Mouse (Mus musculus) bone marrow macrophage, adult 2 months (primary cell): ENCODE data around the gene Agrp. TPM values are rescaled to one million over a fixed set of nuclear protein-coding genes. Genes with fewer than 3 reads are reported as not detected.
"Not testable (repeated sequence)": the region's sequence is repeated elsewhere in the genome, so short reads cannot be mapped to it uniquely, and the experiment has no call there.

Source experiments
- H3K27ac ChIP-seq: 2 replicates; pipeline ENCODE4 v1.5.1; 2012; ENCODE audit warnings: low read depth, low read length; ENCODE audit not compliant: insufficient read depth
- H3K4me1 ChIP-seq: 2 replicates; pipeline ENCODE4 v1.6.1; 2012; ENCODE audit warnings: low read length; ENCODE audit not compliant: control insufficient read depth, insufficient read depth
- H3K4me3 ChIP-seq: 2 replicates; pipeline ENCODE4 v1.5.1; 2012; ENCODE audit warnings: mild to moderate bottlenecking, low read length, moderate library complexity; ENCODE audit not compliant: insufficient read depth
- CTCF ChIP-seq: IDR thresholded peaks from 2 replicates; pipeline ENCODE4 v1.5.1; 2012; ENCODE audit warnings: low read depth, mild to moderate bottlenecking, low read length, moderate library complexity
- POLR2A ChIP-seq: IDR thresholded peaks from 2 replicates; pipeline ENCODE4 v1.6.1; 2012; ENCODE audit warnings: mild to moderate bottlenecking, low read depth, low read length, borderline replicate concordance
- polyA plus RNA-seq: library from polyadenylated mRNA; stranded (reverse); fragments of >200 nt; gene quantifications from 2 replicates; pipeline ENCODE4 v1.2.4, GENCODE M21; 2012; ENCODE audit not compliant: missing spikeins, insufficient read depth, insufficient read length

Agrp gene
- polyA plus RNA-seq, 1 experiment, result not detected

DNA sequence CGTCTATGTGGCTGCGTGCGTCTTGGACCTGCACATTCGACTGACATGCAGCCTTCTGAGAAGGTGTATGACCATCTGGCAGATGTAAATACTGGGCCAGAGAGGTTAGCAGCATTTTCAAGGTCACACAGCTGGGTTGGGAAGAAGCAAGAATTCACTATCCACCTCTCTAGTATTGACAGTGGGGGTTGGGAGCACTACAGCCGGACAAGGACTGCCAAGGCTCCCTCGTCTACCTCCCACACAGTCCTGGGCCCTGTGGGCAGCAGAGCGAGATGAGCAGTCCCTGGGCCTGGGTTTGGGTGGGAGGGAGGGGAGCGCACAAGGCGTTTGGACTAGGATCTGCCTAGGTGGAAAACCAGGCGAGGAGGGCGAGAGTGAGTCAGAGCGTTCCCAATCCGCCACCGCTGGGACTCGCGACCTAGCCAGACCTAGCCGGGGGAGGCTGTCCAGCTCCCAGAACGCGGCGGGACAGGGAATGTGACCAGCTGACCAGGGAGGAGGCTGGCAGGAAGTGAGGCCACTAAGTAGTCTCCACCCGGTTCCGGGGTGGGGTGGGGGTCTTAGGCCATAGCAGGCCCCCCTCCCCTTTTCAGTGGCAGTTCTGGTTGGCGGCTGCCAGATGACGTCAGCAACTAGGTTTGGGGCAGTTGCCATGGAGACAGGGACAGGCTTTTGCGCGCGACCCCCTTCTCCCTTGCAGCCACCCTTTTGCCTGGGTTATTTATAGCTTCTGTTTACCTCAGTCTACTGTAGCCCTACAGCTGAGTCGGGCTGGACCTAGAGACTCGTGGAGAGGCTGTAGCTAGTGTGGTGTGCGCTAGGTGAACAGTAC is 30.8 kb downstream of the Agrp start:
- peak overlapping the region; percentile 82 for H3K4me3 ChIP-seq
- peak overlapping the region; percentile 10; the same call in 1 of the 2 replicates for H3K27ac ChIP-seq
- peaks cover 32% of the 10 kb centered on the region for H3K4me1 ChIP-seq
- TF ChIP-seq CTCF (no peak), POLR2A (no peak)

- Histone ChIP-seq H3K27ac (peak overlapping the region; percentile 39; the same call in 1 of the 2 replicates), H3K4me3 (peak overlapping the region; percentile 82), H3K4me1 (peaks cover 32% of the 10 kb centered on the region)
- TF ChIP-seq POLR2A, result no peak
- TF ChIP-seq CTCF, result no peak
Observed at GRCm38 (mm10) chr8:105605491-105606188, 31.6 kb downstream of the Agrp start.

GRCm38 (mm10) chr8:105604804-105605381 is 32.3 kb downstream of the Agrp start, which contains the start of gene Ripor1:
TSS of gene Ripor1 (plus strand) at chr8:105605255.
- Histone ChIP-seq H3K4me3 (peak within 1 kb of the TSS; percentile 82), H3K4me1 (peaks cover 29% of the 10 kb centered on the region), H3K27ac (peak within 1 kb of the TSS; percentile 51)
- TF ChIP-seq CTCF (no peak), POLR2A (no peak)

DNA sequence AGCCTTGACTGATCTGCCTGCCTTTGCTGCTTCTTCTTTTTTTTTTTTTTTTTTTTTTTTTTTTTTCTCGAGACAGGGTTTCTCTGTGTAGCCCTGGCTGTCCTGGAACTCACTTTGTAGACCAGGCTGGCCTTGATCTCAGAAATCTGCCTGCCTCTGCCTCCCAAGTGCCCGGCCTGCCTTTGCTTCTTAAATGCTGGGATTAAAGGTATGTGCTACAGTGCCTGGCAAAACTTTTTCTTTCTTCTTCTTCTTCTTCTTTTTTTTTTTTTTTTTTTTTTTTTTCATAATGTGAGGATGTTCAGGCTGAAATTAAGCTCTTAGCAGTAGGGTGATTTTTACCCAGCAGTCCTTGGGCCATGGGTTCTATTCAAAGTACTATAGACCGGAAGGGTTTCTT is 34.7 kb downstream of the Agrp start:
- not testable (repeated sequence) for H3K4me3 ChIP-seq, H3K27ac ChIP-seq
- peaks cover 12% of the 10 kb centered on the region for H3K4me1 ChIP-seq

DNA sequence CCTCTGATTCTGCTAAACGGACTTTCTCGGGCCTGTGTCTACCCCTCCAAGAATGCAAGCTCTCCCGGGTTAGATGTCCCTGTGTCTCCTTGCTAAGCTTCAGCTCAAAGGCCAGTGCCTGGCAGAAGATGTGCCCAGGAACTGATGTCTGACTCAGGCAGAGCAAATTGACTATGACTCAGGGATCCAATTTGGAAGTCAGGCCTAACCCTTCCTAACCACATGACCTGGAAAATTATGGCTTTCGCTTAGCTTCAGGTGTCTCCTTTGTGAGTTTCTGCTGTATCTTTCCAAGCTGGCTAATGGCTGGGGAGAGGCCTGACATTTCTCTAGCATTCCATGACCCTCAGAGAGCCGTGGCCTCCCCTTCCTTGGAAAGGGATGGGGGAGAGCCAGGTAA is 35.9 kb downstream of the Agrp start:
- Histone ChIP-seq H3K4me3 (no peak overlapping the region), H3K4me1 (0 out of 2 replicates have a peak, but pooled peaks cover 3% of the 10 kb centered on the region), H3K27ac (no peak overlapping the region)
- TF ChIP-seq POLR2A (no peak), CTCF (no peak)

DNA sequence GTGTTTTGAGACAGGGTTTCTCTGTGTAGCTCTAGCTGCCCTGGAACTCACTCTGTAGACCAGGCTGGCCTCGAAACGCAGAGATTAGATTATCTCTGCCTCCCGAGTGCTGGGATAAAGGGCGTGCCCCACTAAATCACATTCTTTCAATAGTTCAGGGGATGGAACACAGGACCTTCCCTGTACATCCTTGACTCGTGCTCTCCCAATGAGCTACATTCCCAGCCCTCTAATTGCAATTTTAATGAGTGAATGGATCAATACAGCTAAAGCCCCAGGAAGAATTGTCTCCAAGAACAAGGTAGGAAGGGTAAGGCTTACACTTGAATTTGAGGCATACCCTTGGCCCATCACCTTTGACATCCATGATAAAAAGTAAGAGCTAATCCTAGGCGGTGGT is 38.4 kb downstream of the Agrp start:
- Histone ChIP-seq H3K4me3 (no peak overlapping the region), H3K27ac (no peak overlapping the region), H3K4me1 (no peaks in the 10 kb centered on the region)
- no peak for TF ChIP-seq POLR2A
- TF ChIP-seq CTCF, result no peak

DNA sequence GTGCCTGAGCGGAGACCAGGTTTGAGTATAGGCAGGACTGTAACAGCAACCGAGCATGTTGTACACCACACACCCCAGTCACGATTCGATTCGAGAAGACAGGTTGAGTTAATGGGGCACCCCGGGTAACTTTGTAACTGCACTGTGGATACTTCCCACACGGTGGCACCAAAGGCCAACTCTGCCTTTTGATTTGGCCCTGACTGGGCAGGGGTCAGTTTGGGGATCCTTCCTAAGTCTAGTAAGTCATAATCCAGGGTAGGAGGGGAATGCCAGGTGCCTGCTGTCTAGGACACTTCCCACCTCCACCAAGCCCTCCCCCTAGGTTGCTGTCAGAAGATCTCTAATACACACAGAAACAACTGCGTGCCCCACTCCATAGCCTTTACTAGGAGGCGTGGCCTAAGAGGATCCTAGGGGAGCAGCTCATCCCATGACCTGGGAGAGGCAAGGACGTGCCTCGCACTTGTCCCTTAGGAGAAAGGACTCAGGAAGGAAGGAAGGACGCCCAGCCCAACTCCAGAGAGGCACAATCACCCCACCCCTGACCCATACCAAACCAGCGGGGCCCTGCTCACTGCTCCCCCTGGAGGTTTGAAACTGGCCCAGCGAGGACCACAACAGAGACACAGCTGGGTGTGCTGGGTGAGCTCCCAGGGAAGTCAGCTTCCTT is 40.7 kb downstream of the Agrp start:
- Histone ChIP-seq H3K4me3 (peak overlapping the region; percentile 39), H3K4me1 (no peaks in the 10 kb centered on the region), H3K27ac (no peak overlapping the region)
- TF ChIP-seq POLR2A, result no peak
- peak; percentile 95 for TF ChIP-seq CTCF

GRCm38 (mm10) chr8:105594451-105595242 is 42.5 kb downstream of the Agrp start:
- TF ChIP-seq POLR2A (no peak), CTCF (no peak)
- Histone ChIP-seq H3K4me3 (no peak overlapping the region), H3K4me1 (no peaks in the 10 kb centered on the region), H3K27ac (no peak overlapping the region)

DNA sequence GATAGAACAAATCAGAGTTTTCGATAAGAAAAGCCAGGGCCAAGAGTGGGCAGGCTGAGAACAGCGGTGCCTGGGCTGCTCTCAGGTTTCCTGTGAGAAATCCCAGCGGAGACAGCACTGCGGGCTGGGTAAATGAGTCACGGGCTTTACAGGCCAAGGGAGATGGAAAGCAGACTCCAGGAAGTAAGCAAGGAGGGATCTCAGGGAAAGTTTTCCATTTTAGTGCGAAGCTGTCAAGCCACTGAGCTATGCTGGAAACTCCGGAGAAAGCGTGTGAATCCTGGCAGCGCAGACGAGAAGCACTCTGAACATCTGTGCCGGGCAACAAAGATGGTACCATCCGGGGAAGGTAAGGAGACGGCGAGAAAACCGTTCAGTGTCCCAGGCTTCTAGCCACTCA is 43.3 kb downstream of the Agrp start:
- no peak overlapping the region for H3K27ac ChIP-seq
- no peak overlapping the region for H3K4me3 ChIP-seq
- no peaks in the 10 kb centered on the region for H3K4me1 ChIP-seq
- no peak for TF ChIP-seq CTCF
- TF ChIP-seq POLR2A, result no peak
